Mouse (Mus musculus): ENCODE measurements around the gene Mvb12b. TPM values are rescaled to one million over a fixed set of nuclear protein-coding genes. Genes with fewer than 3 reads are reported as not detected.
"Not testable (repeated sequence)": the region's sequence is repeated elsewhere in the genome, so short reads cannot be mapped to it uniquely, and the experiment has no call there.

Gene Mvb12b
- polyA plus RNA-seq, 1 experiment from 2014 or later = 36.6 TPM

GRCm38 (mm10) chr2:33918824-33919223, 31.1 kb upstream of the Mvb12b start:
- DNase-seq (ENCODE audit: low spot score, missing footprints) = no peak
- no peaks in the 10 kb centered on the region; the same call in 1 of the 2 replicates for H3K4me1 ChIP-seq (ENCODE audit: control insufficient read depth, insufficient read depth, low read length)
- H3K36me3 ChIP-seq (ENCODE audit: control insufficient read depth, insufficient read depth, low read length) = no peaks in the 10 kb centered on the region
- no peak overlapping the region for H3K4me2 ChIP-seq
- no peak overlapping the region for H3K27ac ChIP-seq (ENCODE audit: low read depth, low read length)
- WGBS = 87% methylated on average over 3 of the region's 3 CpGs
- H3K9me3 ChIP-seq (ENCODE audit: control insufficient read depth, low read length) = no peaks in the 10 kb centered on the region
- no peak overlapping the region for H3K4me3 ChIP-seq (ENCODE audit: low read depth, low read length)
- ATAC-seq (ENCODE audit: low FRiP score) = no peak
- H3K9ac ChIP-seq (ENCODE audit: low read length) = no peak overlapping the region
- H3K27me3 ChIP-seq (ENCODE audit: control insufficient read depth, insufficient read depth, low read length) = no peaks in the 10 kb centered on the region

GRCm38 (mm10) chr2:33918318-33918717, 30.6 kb upstream of the Mvb12b start:
- no peak for ATAC-seq (ENCODE audit: low FRiP score)
- no peak overlapping the region for H3K4me2 ChIP-seq
- no peak overlapping the region for H3K4me3 ChIP-seq (ENCODE audit: low read depth, low read length)
- no peaks in the 10 kb centered on the region; the same call in 1 of the 2 replicates for H3K4me1 ChIP-seq (ENCODE audit: control insufficient read depth, insufficient read depth, low read length)
- H3K27ac ChIP-seq (ENCODE audit: low read depth, low read length) = no peak overlapping the region
- no peaks in the 10 kb centered on the region for H3K36me3 ChIP-seq (ENCODE audit: control insufficient read depth, insufficient read depth, low read length)
- H3K27me3 ChIP-seq (ENCODE audit: control insufficient read depth, insufficient read depth, low read length) = no peaks in the 10 kb centered on the region
- peak; percentile 92 for DNase-seq (ENCODE audit: low spot score, missing footprints)
- no peak overlapping the region for H3K9ac ChIP-seq (ENCODE audit: low read length)
- 75% methylated on average over 6 of the region's 6 CpGs for WGBS
- no peaks in the 10 kb centered on the region for H3K9me3 ChIP-seq (ENCODE audit: control insufficient read depth, low read length)

- Histone ChIP-seq H3K4me2 (no peak overlapping the region), H3K27me3 (ENCODE audit: control insufficient read depth, insufficient read depth, low read length) (no peaks in the 10 kb centered on the region), H3K27ac (ENCODE audit: low read depth, low read length) (peak overlapping the region; percentile 59; the same call in 1 of the 2 replicates), H3K4me1 (ENCODE audit: control insufficient read depth, insufficient read depth, low read length) (no peaks in the 10 kb centered on the region; the same call in 1 of the 2 replicates), H3K4me3 (ENCODE audit: low read depth, low read length) (no peak overlapping the region), H3K36me3 (ENCODE audit: control insufficient read depth, insufficient read depth, low read length) (no peaks in the 10 kb centered on the region), H3K9ac (ENCODE audit: low read length) (no peak overlapping the region), H3K9me3 (ENCODE audit: control insufficient read depth, low read length) (no peaks in the 10 kb centered on the region)
- DNase-seq (ENCODE audit: low spot score, missing footprints) (peak; percentile 89), ATAC-seq (ENCODE audit: low FRiP score) (peak; percentile 61)
- WGBS = 26% methylated on average over 11 of the region's 11 CpGs
These were observed 28.9 kb upstream of the Mvb12b start for GRCm38 (mm10) chr2:33916603-33917002.

- H3K36me3 ChIP-seq (ENCODE audit: control insufficient read depth, insufficient read depth, low read length) = no peaks in the 10 kb centered on the region
- no peak overlapping the region for H3K4me2 ChIP-seq
- DNase-seq (ENCODE audit: low spot score, missing footprints) (no peak), ATAC-seq (ENCODE audit: low FRiP score) (no peak)
- H3K9me3 ChIP-seq (ENCODE audit: control insufficient read depth, low read length) = no peaks in the 10 kb centered on the region
- no peak overlapping the region for H3K27ac ChIP-seq (ENCODE audit: low read depth, low read length)
- no peaks in the 10 kb centered on the region for H3K27me3 ChIP-seq (ENCODE audit: control insufficient read depth, insufficient read depth, low read length)
- H3K9ac ChIP-seq (ENCODE audit: low read length) = no peak overlapping the region
- 83% methylated on average over 8 of the region's 8 CpGs for WGBS
- no peaks in the 10 kb centered on the region; the same call in 1 of the 2 replicates for H3K4me1 ChIP-seq (ENCODE audit: control insufficient read depth, insufficient read depth, low read length)
- H3K4me3 ChIP-seq (ENCODE audit: low read depth, low read length) = no peak overlapping the region
These were observed 27.3 kb upstream of the Mvb12b start for GRCm38 (mm10) chr2:33914998-33915397.

- H3K27ac ChIP-seq (ENCODE audit: low read depth, low read length) = no peak overlapping the region
- no peaks in the 10 kb centered on the region; the same call in 1 of the 2 replicates for H3K4me1 ChIP-seq (ENCODE audit: control insufficient read depth, insufficient read depth, low read length)
- no peak overlapping the region for H3K4me2 ChIP-seq
- 70% methylated on average over 3 of the region's 3 CpGs for WGBS
- no peak overlapping the region for H3K9ac ChIP-seq (ENCODE audit: low read length)
- no peaks in the 10 kb centered on the region for H3K36me3 ChIP-seq (ENCODE audit: control insufficient read depth, insufficient read depth, low read length)
- no peaks in the 10 kb centered on the region for H3K27me3 ChIP-seq (ENCODE audit: control insufficient read depth, insufficient read depth, low read length)
- no peak overlapping the region for H3K4me3 ChIP-seq (ENCODE audit: low read depth, low read length)
- no peak for ATAC-seq (ENCODE audit: low FRiP score)
- no peak for DNase-seq (ENCODE audit: low spot score, missing footprints)
- H3K9me3 ChIP-seq (ENCODE audit: control insufficient read depth, low read length) = no peaks in the 10 kb centered on the region
These were observed 26.6 kb upstream of the Mvb12b start for GRCm38 (mm10) chr2:33914334-33914733.

- 71% methylated on average over 1 of the region's 1 CpGs for WGBS
- not testable (repeated sequence) for ATAC-seq (ENCODE audit: low FRiP score)
These were observed 25.9 kb upstream of the Mvb12b start for GRCm38 (mm10) chr2:33913598-33913997.

GRCm38 (mm10) chr2:33912741-33913140, 25.0 kb upstream of the Mvb12b start:
- no peaks in the 10 kb centered on the region for H3K9me3 ChIP-seq (ENCODE audit: control insufficient read depth, low read length)
- H3K4me2 ChIP-seq = no peak overlapping the region
- no peaks in the 10 kb centered on the region for H3K4me1 ChIP-seq (ENCODE audit: control insufficient read depth, insufficient read depth, low read length)
- ATAC-seq (ENCODE audit: low FRiP score) (no peak), DNase-seq (ENCODE audit: low spot score, missing footprints) (no peak)
- no peak overlapping the region for H3K4me3 ChIP-seq (ENCODE audit: low read depth, low read length)
- no peak overlapping the region for H3K27ac ChIP-seq (ENCODE audit: low read depth, low read length)
- H3K27me3 ChIP-seq (ENCODE audit: control insufficient read depth, insufficient read depth, low read length) = no peaks in the 10 kb centered on the region
- WGBS = 73% methylated on average over 3 of the region's 3 CpGs
- H3K36me3 ChIP-seq (ENCODE audit: control insufficient read depth, insufficient read depth, low read length) = no peaks in the 10 kb centered on the region
- no peak overlapping the region for H3K9ac ChIP-seq (ENCODE audit: low read length)

More at GRCm38 (mm10) chr2:33913598-33913997, 25.9 kb upstream of the Mvb12b start:
- H3K4me1 ChIP-seq (ENCODE audit: control insufficient read depth, insufficient read depth, low read length); H3K36me3 ChIP-seq (ENCODE audit: control insufficient read depth, insufficient read depth, low read length); H3K4me3 ChIP-seq (ENCODE audit: low read depth, low read length); DNase-seq (ENCODE audit: low spot score, missing footprints); H3K9me3 ChIP-seq (ENCODE audit: control insufficient read depth, low read length); H3K4me2 ChIP-seq; H3K9ac ChIP-seq (ENCODE audit: low read length); H3K27ac ChIP-seq (ENCODE audit: low read depth, low read length); H3K27me3 ChIP-seq (ENCODE audit: control insufficient read depth, insufficient read depth, low read length): not testable (repeated sequence)

GRCm38 (mm10) chr2:33908374-33908773, 20.6 kb upstream of the Mvb12b start:
- Histone ChIP-seq H3K36me3 (ENCODE audit: control insufficient read depth, insufficient read depth, low read length) (no peaks in the 10 kb centered on the region), H3K27ac (ENCODE audit: low read depth, low read length) (no peak overlapping the region), H3K9ac (ENCODE audit: low read length) (no peak overlapping the region), H3K9me3 (ENCODE audit: control insufficient read depth, low read length) (no peaks in the 10 kb centered on the region), H3K4me3 (ENCODE audit: low read depth, low read length) (no peak overlapping the region), H3K27me3 (ENCODE audit: control insufficient read depth, insufficient read depth, low read length) (no peaks in the 10 kb centered on the region), H3K4me1 (ENCODE audit: control insufficient read depth, insufficient read depth, low read length) (no peaks in the 10 kb centered on the region), H3K4me2 (no peak overlapping the region)
- 76% methylated on average over 8 of the region's 8 CpGs for WGBS
- DNase-seq (ENCODE audit: low spot score, missing footprints) = no peak
- no peak for ATAC-seq (ENCODE audit: low FRiP score)

GRCm38 (mm10) chr2:33907174-33907573, 19.4 kb upstream of the Mvb12b start:
- no peak overlapping the region for H3K4me2 ChIP-seq
- H3K4me1 ChIP-seq (ENCODE audit: control insufficient read depth, insufficient read depth, low read length) = no peaks in the 10 kb centered on the region
- H3K27ac ChIP-seq (ENCODE audit: low read depth, low read length) = no peak overlapping the region
- H3K36me3 ChIP-seq (ENCODE audit: control insufficient read depth, insufficient read depth, low read length) = no peaks in the 10 kb centered on the region
- 91% methylated on average over 6 of the region's 6 CpGs for WGBS
- no peaks in the 10 kb centered on the region for H3K9me3 ChIP-seq (ENCODE audit: control insufficient read depth, low read length)
- no peaks in the 10 kb centered on the region for H3K27me3 ChIP-seq (ENCODE audit: control insufficient read depth, insufficient read depth, low read length)
- DNase-seq (ENCODE audit: low spot score, missing footprints) (no peak), ATAC-seq (ENCODE audit: low FRiP score) (no peak)
- H3K4me3 ChIP-seq (ENCODE audit: low read depth, low read length) = no peak overlapping the region
- no peak overlapping the region for H3K9ac ChIP-seq (ENCODE audit: low read length)
